Mouse (Mus musculus) kidney, adult 9 months (tissue): ENCODE measurements around the gene Klk14.
A peak's percentile ranks its signal among the peaks of the same experiment; 100 is the strongest.
"Not testable (repeated sequence)": the region's sequence is repeated elsewhere in the genome, so short reads cannot be mapped to it uniquely, and the experiment has no call there.

Source experiments
- DNase-seq: peaks from one replicate; pipeline ENCODE4 v3.0.0; 2022

Klk14 gene

DNA sequence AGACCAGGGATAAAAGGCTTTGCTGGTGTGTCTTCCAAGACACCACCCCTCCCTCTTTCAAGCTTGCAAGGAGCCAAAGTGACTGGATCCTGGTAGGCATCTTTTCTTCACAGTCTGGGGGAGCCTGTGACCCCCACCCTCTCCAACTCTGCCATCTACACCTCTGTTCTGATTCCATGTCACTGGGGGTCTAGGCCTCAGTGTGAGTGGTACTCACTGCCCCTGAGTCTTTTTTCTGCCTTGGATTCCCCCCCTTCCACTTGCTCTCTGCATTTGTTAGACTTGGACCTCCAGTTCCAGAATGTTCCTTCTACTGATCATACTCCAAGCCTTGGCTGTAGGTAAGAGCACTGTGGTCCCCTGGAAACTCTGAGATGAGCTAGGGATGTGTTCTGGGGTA lies at the start of gene Klk14:
TSS of gene Klk14 (plus strand) at position 301 of the 400 bp plus-strand sequence.
- no peak for DNase-seq

DNA sequence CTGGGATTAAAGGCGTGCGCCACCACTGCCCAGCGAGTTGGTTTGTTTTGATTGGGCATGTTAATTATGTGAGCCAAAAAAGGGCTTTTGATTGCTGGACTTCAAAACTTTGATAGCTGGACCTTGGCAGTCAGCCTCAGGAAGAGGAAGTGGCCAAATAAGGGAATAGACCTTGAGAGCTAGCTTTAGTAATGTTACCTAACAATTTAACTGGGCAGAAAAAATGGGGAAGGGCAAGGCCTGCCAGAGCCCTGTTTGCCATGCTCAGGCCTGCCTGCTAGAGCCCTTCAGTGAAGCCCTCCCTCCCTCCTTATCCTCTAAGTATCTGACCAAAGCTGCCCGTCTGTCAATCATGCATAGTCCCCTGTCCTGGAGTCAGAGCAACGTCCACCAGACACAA lies 47.6 kb upstream of the Klk14 start:
- peak; percentile 10 for DNase-seq

DNA sequence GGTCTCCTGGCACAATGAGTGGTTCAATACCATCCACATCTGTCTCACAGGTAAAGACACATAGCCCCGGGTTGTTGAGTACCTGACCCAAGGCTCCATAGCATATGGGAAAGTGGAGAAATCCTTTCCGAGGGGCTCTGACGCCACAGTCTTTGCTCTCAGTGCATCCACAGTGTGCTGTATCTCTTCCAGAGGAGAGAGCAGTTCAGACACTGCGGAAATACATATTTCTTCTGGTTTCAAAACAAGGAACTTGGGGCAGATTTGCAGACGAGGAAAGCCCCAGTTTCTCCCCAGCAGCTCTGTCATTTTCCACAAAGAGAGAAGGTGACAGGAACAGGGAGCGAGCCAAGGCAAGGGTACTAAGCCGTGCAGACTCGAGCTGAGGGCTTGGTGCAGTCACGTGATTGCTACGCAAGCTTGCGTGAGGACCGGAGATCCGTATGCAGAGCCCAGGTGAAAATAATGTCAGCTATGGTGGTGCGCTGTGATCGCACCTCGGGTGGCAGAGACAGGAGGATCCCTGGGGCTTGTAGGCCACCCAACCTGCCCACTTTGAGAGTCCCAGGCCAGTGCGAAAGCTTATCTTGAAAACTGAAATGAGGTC lies 47.1 kb upstream of the Klk14 start:
- no peak for DNase-seq

DNA sequence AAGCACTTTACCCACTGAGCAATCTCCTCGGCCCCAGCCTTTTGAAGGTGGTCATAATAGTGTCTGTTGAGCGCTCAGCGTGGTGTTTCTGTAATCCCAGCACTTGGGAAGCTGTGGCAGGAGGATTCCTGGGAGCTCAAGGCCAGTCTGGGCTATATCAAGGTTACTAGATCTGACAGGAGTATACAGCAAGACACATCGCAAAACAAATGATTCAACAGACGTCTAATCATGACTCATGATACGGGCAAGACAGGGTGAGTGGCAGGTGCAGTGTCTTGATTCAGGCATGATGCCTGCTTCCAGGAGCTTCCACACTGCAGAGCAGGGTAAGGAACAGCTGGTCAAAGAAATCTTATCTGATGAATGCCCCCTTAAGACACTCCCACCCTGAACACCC lies 37.5 kb upstream of the Klk14 start:
- no peak for DNase-seq

DNA sequence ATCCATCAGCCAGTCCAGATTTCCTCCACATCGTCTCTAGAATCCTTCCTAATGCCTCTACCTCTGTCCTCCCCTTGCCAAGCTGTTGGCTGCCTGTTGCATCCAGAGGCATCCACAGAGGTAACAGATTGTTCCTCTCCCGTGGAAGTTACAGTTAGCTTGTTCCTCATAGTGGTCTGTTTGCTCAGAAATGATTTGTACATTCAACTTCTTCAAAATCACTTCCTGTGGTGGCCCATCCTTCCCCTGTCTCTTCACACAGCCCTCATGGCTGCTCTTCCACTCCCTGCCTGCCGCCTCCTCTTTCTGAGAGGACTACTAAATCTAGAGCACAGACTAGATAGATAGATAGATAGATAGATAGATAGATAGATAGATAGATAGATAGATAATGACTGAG lies 35.7 kb upstream of the Klk14 start:
- no peak for DNase-seq

DNA sequence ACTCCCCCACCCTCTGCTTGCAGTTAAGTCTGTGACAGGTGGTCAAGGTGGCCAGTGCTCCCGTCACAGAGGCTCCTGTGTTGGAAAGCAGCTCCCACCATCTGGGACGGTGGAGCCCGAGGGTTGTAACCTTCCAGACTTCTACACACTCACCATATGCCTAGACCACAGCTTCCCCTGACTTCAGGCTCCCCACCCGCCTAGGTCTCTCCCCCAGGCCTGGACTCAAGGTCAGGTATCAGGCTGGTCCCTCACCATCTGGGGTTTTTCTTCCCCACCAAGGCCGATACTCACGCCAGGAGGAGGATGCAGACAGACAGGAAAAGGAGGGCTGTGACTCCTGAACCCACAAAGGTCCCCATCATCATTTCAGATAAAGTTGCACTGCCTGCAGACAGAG lies 34.0 kb upstream of the Klk14 start:
- DNase-seq, result no peak

DNA sequence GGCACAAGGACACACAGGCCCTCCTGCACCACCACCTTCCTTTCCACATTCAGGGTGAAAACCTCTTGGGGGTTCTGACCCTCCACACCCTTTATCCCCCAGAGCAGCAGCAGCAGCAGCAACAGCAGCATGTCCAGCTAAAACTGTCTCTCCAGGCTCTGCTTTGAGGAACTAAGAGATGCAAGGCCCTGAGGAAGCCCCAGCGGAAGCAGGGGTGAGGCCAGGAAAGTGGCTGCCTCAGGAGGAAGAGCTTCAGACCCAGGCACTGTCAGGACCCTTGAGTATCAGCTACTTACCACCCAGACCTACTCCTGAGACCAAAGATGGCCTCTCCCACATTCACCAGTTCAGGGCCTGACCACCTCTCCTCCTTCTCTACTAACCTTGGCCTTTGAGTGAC lies 30.2 kb upstream of the Klk14 start, which contains the start of gene Siglece:
TSS of gene Siglece (minus strand) at position 160 of the 400 bp plus-strand sequence.
- no peak for DNase-seq

DNA sequence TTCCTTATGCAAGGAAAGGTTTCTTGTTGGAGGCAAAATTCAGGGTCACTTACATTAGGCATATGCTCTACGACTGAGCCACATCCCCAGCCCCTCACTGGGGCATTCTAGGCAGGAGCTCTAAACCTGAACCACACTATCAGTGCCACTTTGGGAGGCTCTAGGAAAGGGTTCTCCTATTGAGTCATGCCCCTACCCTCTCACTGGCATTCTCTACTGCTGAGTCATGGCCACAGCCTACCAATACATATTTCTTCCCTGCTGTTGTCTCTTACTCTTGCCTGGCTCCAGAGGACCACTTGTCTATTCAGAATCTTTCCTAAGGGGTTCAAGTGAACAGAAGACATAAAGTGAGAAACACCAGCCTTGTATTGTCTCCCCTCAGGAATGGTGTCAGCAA lies 27.4 kb upstream of the Klk14 start:
- DNase-seq, result no peak

DNA sequence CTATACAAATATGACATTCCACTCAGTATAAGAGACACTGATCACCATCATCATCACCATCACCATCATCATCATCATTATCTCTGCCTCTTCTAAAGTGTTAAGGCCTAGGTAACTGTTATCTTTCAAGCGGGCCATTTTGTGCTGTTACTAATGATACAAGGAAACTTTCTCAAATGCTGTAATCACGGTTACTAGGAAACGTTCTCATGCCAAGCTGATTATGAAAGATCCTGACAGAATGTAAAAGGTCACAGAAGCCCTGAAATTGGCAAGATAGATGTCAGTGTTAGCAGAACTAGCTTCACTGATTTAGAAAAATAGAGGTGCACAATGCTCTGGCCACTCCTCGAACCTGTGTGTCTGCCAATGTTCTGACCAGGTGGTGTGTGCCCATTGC lies 23.0 kb upstream of the Klk14 start:
- not testable (repeated sequence) for DNase-seq

DNA sequence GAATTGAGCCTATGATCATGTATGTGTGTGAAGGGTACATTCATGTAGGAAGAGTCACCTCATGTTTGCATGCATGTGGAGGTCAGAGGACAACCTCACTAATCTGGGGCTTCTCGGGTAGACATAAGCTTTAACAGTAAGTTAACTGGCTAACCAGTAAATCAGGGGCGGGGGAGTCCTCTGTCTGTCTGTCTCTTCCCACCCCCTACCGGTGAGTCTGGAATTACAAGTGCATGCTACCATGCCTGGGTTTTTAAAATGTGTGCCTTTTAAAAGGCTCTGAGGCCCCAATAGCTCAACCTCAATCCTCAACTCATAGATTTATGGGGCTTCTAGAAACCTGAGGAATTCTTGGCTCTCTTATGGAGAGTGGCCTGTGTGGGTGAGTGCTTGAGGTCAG lies 21.6 kb upstream of the Klk14 start:
- DNase-seq, result no peak

DNA sequence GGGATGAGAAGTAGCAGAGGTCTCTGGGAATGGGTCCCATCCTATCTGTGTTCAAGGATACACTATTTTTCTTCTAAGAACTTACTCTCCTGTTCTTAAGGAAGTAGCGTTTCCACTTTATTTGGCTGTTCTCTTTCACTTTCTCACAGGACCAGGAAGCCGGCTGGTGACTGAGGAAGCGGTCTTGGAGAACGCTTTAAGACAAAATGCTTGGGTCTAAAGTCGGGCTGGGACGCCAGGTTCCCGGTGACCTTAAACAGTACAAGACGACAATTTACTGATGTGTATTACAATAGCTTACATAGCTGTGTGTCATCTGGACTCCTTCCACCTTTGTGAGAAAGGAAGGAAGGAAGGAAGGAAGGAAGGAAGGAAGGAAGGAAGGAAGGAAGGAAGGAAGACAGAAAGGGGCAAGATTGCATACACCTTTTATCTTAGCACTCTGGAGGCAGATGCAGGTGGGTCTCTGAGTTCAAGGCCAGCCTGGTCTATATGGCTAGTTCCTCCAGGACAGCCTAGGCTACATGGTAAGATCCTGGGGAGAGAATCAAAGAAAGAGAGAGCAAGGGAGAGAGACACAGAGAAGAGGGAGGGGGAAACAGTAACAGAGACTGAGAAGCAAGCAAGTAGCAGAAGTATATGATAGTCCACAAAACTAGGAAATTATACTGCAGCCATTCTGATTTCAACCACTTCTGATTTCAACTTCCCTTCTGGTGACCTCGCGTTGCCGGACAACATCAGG lies 19.0 kb upstream of the Klk14 start:
- DNase-seq, result peak; percentile 26

DNA sequence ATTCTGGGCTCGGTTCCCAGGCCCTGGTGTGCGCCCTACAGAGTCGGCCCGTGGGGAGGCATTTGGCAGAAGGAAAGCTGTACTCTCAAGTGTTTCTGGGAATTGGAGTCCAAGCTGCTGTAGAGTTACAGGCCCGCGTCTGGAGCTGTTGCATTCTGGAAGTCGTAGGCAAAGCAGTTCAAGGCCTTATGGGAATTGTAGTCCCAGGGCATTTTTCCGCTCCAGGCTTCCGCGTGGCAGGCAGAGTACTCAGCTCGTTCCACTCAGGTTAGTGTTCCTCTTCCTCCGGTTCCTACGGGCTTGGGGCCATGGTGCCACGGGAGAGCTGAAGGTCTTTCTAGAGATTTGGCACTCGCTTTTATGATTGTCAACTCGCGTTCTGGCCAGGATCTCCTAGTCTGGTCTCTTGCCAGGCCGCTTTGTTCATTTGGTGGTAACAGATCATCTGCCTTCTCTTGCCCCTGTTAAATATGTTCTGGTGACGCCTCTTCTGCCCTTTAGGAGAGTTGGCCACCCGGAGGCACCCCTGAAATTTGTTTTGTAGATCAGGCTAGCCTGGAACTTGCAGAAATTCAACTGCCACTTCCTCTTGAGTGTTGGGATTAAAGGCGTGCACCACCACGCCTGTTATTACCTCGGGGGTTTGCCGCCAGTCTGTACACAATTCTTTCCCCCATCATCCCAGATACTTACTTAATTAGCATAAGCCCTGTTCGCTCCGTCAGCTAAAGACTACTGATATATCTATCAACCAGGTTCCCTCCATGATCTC lies 18.2 kb upstream of the Klk14 start, which contains the start of gene Ctu1:
TSS of gene Ctu1 (plus strand) at position 208 of the 772 bp plus-strand sequence.
- DNase-seq, result peak; percentile 98

DNA sequence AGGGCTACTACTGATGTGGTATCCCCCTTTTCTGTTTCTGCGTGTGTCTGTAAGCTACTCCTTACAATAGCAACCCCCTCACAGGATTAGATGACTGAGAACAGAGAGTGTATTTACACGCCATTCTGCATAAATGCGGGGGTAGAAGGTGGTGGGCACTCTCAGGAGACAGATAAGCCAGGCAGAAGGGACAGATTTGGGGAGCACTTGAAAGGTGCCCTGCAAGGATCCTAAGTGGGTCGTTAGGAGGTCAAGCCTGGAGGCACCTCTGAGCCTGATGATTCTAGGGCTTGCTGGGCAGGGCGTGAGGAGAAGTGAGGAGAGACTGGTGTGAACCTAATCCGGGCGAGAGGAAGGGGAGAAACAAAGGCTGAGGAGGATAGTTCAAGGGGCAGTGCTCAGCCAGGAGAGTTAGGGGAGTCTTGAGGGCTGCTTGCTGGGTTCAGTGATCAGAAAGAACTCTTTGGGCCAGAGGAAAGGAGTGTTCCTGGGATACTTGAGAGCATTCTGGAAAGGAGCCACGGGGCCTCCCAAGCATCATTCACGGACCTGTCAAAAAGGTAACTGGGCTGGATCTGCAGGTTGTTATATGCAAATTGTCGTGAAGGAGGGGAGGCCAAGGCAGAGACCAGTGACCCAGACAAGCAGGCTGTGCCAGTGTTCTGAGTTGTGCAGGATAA lies 17.5 kb upstream of the Klk14 start:
- peak; percentile 33 for DNase-seq

DNA sequence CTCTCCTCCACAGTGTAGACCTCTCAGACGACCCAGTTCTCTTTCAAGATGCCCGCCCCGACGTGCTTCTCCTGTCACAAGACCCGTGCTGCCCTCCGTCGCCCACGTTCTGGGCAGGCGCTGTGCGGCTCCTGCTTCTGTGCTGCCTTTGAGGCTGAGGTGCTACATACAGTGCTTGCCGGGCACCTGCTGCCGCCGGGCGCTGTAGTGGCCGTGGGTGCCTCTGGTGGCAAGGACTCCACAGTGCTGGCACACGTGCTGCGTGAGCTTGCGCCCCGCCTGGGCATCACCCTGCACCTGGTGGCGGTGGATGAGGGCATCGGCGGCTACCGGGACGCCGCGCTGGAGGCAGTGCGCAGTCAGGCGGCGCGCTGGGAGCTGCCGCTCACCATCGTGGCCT lies 15.1 kb upstream of the Klk14 start:
- no peak for DNase-seq

DNA sequence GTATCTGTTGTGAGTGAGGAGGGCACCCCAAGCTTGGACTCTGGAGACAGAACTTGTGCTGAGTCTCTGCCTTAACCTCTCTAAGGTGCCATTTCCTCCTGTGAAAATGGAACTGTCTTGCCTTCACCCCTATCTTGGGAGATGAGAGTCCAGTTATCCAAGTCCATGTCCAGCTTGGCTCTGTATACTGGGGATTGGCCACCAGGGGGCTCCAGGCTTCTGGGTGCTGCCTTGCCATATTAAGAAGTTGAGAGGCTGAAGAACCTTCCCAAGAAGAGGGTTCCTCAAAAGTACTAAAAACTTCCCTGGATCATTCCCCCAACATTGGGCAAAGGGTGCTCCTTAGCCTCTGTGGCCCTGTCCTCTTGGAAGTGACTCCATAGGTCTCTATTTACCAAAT lies 11.7 kb upstream of the Klk14 start:
- DNase-seq, result peak; percentile 49

DNA sequence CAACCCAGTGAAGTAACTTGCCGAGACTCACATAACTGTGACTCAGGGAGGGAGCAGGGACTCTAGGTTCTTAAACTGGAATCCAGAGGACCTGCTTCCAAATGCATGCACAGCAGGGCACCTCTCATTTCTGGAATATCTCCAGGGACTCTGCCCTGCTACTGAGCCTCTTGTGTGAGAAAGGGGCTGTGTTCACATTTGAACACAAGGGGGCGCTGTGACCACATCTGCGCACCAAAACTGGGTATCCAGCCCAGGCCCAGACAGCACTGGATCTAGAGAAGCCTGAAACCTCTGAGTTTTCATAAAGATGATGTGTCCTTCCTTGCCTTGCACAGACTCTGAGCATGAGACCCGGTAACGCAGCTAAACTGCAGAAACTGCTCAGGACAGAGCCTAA lies 9.3 kb upstream of the Klk14 start:
- peak; percentile 53 for DNase-seq

DNA sequence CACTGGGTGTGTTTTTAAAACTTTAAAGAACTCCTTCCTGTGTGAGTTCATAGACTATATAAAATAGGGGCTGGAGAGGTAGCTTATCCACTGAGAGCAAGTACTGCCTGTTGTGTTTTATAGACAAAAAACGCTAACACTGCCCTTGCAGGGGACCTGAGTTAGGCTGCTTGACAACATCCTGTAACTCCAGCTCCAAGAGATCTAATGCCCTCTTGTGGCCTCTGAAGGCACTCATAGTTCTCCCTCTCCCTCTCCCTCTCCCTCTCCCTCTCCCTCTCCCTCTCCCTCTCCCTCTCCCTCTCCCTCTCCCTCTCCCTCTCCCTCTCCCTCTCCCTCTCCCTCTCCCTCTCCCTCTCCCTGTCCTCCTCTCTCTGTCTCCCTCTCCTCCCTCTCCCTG lies 7.7 kb upstream of the Klk14 start:
- not testable (repeated sequence) for DNase-seq

DNA sequence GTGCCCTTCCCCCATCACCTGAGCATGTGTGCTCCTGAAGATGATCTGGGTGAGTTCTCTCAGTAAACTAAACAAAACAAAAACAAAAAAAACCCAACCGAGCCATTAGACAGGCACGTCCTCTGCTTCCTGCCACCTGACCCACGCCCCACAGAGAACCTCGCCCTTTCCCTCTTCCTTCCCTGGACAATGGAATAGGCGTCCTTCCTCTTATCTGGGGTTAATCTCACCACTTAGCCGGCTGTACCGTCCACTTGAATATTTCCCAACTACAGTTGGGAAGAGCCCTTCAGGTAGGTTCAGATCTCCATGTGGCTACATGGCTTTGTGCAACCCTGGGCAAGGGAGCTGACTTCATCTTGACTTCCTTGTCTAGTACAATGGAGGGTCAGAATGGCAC lies 5.1 kb upstream of the Klk14 start:
- DNase-seq, result no peak

DNA sequence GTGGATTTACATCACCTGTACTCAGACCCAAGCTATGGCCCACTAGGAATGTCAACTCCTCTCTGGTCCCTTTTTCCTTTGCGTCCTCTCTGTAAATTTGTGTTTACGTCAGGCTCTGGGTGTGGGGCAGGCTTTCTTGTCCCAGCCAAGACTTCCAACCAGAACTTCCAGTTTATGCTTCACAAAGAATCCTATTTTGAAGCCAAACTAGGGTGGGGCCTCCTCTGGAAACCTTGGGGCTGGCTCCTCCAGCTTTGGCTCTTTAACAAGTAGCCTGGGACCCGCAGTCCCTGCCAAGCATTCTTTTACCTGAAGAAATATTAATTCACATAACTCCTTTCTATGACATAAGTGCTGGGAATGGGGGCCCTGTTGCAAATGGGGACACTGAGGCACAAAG lies 19.8 kb downstream of the Klk14 start:
- DNase-seq, result no peak

DNA sequence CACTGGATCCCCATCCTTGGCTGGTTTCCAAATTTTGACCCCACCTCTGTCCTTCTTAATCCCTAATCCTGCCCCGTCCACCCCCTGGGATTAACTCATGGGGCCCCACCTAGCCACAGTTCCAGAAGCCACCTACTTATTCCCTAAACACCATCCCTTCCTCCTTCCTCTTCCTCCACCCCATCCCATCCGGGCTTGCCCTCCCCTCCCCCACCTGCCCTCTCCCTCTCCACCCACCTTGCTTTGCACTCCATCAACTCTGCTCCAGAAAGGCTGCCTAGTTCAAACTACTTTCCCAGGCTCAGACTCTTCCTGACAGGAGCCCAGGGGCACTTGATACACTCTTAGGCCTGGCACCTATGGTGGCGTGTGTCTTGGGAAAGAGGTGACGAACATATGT lies 22.0 kb downstream of the Klk14 start, which contains the start of gene Klk13:
TSS of gene Klk13 (plus strand) at position 301 of the 400 bp plus-strand sequence.
- DNase-seq, result no peak

DNA sequence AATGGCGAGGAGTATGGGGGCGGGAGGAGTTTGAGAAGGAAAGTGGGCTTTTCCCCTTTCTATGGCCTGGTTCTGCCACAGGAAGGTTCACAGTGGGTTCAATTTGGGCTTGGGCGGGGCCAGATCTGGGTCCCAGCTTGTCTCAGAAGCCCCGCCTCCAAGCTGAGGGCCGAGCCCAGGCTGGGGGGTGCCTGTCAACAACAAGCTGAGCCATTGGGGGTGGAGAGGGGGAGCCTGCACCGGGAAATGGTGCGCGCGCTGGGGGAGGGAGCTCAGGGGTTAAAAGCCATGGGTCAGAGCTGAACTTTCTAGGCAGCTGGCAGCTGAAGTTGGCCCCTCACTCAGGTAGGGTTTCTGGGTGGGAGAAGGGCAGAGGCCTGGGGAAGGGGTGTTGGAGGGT lies 22.7 kb downstream of the Klk14 start:
- DNase-seq, result no peak

DNA sequence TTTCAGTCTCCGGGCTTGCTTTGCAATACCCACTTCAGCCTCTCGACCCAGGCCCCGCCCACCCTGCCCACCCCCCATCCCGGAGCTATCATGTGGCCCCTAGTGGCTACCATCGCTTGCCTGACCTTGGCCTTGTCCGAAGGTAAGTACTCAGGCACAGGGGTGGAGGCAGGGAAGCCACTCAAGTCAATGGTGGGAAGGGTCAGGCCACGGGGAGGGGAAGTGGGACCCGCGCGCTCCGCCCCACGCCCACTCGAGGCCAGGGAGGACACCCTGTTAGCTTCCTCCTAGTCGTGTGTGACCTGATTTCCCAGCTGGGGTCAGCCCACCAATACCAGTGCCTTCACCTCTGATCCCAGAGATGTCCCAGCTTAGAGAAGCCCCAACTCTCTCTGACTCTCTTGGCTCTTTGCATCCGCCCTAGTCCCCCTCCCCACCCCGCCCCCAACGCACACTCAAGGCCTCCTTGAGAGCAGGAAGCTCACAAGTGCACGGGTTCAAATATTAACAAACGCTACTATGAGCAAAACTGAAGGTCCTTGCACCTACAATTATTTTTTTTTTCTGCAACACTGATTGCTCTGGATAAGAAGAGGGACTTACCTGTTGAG lies 23.6 kb downstream of the Klk14 start:
- no peak for DNase-seq
